Mouse (Mus musculus) cortical plate, adult 2 months (tissue): ENCODE results near the gene Dgki. TPM values are rescaled to one million over a fixed set of nuclear protein-coding genes. Genes with fewer than 3 reads are reported as not detected.
A peak's percentile ranks its signal among the peaks of the same experiment; 100 is the strongest.

Source experiments
- H3K27ac ChIP-seq: fragments of 200-500 bp; 2 replicates; pipeline ENCODE4 v1.5.1; 2012; ENCODE audit warnings: low read length, control low read depth, inconsistent platforms; ENCODE audit not compliant: insufficient read depth
- H3K4me1 ChIP-seq: fragments of 200-500 bp; 2 replicates; pipeline ENCODE4 v1.6.1; 2011; ENCODE audit warnings: low read length; ENCODE audit not compliant: control insufficient read depth, insufficient read depth
- H3K4me3 ChIP-seq: fragments of 200-500 bp; 2 replicates; pipeline ENCODE4 v1.5.1; 2011; ENCODE audit warnings: mild to moderate bottlenecking, low read length, control low read depth; ENCODE audit not compliant: insufficient read depth
- CTCF ChIP-seq: fragments of 200-500 bp; IDR thresholded peaks from 2 replicates; pipeline ENCODE4 v1.5.1; 2011; ENCODE audit warnings: mild to moderate bottlenecking, control low read depth, low read length; ENCODE audit not compliant: insufficient read depth; ENCODE audit errors: extremely low read depth
- POLR2A ChIP-seq: fragments of 200-500 bp; IDR thresholded peaks from 2 replicates; pipeline ENCODE4 v1.6.1; 2011; ENCODE audit warnings: mild to moderate bottlenecking, low read length, control low read depth; ENCODE audit not compliant: insufficient read depth; ENCODE audit errors: extremely low read depth
- polyA plus RNA-seq: library from polyadenylated mRNA; depleted of rRNA; stranded (reverse); fragments of >200 nt; gene quantifications from 2 replicates; pipeline ENCODE4 v1.2.3, GENCODE M21; 2012

Dgki gene
- polyA plus RNA-seq, 1 experiment: 12.9 TPM

GRCm38 (mm10) chr6:36872876-36873275, 427.1 kb downstream of the Dgki start:
- Histone ChIP-seq H3K4me3 (no peak overlapping the region), H3K4me1 (no peaks in the 10 kb centered on the region), H3K27ac (no peak overlapping the region)
- no peak for TF ChIP-seq CTCF
- TF ChIP-seq POLR2A: no peak

- Histone ChIP-seq H3K27ac (0 out of 2 replicates have a peak overlapping the region, but pooled peaks have one; percentile 28), H3K4me1 (peaks cover 2% of the 10 kb centered on the region; the same call in 1 of the 2 replicates), H3K4me3 (no peak overlapping the region)
- TF ChIP-seq POLR2A (no peak), CTCF (no peak)
Measured at GRCm38 (mm10) chr6:36868217-36868616, 431.8 kb downstream of the Dgki start.

- Histone ChIP-seq H3K27ac (peak overlapping the region; percentile 9; the same call in 1 of the 2 replicates), H3K4me1 (no peaks in the 10 kb centered on the region), H3K4me3 (no peak overlapping the region)
- TF ChIP-seq CTCF (no peak), POLR2A (no peak)
Measured at GRCm38 (mm10) chr6:36858258-36859041, 441.5 kb downstream of the Dgki start.

- H3K4me1 ChIP-seq: no peaks in the 10 kb centered on the region
- no peak overlapping the region for H3K27ac ChIP-seq
- TF ChIP-seq POLR2A: no peak
- TF ChIP-seq CTCF: no peak
- H3K4me3 ChIP-seq: no peak overlapping the region
Measured at GRCm38 (mm10) chr6:36857627-36858257, 442.2 kb downstream of the Dgki start.

GRCm38 (mm10) chr6:36850422-36851129, 449.4 kb downstream of the Dgki start:
- TF ChIP-seq POLR2A: no peak
- TF ChIP-seq CTCF: no peak
- H3K27ac ChIP-seq: peak overlapping the region; percentile 6; the same call in 1 of the 2 replicates

GRCm38 (mm10) chr6:36845288-36845687, 454.7 kb downstream of the Dgki start:
- peaks cover 5% of the 10 kb centered on the region for H3K4me1 ChIP-seq
- H3K4me3 ChIP-seq: no peak overlapping the region
- no peak for TF ChIP-seq POLR2A
- no peak for TF ChIP-seq CTCF
- no peak overlapping the region for H3K27ac ChIP-seq

More at GRCm38 (mm10) chr6:36850422-36851129, 449.4 kb downstream of the Dgki start:
- Histone ChIP-seq H3K4me3 (no peak overlapping the region), H3K4me1 (peaks cover 4% of the 10 kb centered on the region)

GRCm38 (mm10) chr6:36844258-36844657, 455.7 kb downstream of the Dgki start:
- TF ChIP-seq CTCF: no peak
- no peak for TF ChIP-seq POLR2A
- Histone ChIP-seq H3K4me3 (no peak overlapping the region), H3K27ac (no peak overlapping the region), H3K4me1 (peaks cover 5% of the 10 kb centered on the region)

- Histone ChIP-seq H3K4me1 (peaks cover 5% of the 10 kb centered on the region), H3K27ac (no peak overlapping the region), H3K4me3 (no peak overlapping the region)
- TF ChIP-seq POLR2A: no peak
- TF ChIP-seq CTCF: no peak
Measured at GRCm38 (mm10) chr6:36843031-36843488, 456.9 kb downstream of the Dgki start.

- Histone ChIP-seq H3K27ac (no peak overlapping the region), H3K4me1 (peaks cover 5% of the 10 kb centered on the region), H3K4me3 (no peak overlapping the region)
- TF ChIP-seq POLR2A: no peak
- no peak for TF ChIP-seq CTCF
Measured at GRCm38 (mm10) chr6:36842101-36842922, 457.7 kb downstream of the Dgki start.
